Mouse (Mus musculus) liver, embryonic 15.5 days (tissue): ENCODE results near the gene Zbtb42. TPM values are rescaled to one million over a fixed set of nuclear protein-coding genes. Genes with fewer than 3 reads are reported as not detected.
A peak's percentile ranks its signal among the peaks of the same experiment; 100 is the strongest.

ENCODE experiments used
- ATAC-seq: fragments of 200-750 bp; cut with Nextera tagmentation; 2 replicates; pipeline ENCODE4 v1.8.0; 2017; ENCODE audit warnings: moderate number of reproducible peaks, mild to moderate bottlenecking, moderate library complexity; ENCODE audit not compliant: insufficient read depth
- H3K27ac ChIP-seq: fragments of 300-500 bp; sonication (generic); replicated peaks from 2 replicates; pipeline ENCODE4 v1.5.1; 2015; ENCODE audit warnings: mild to moderate bottlenecking, inconsistent platforms
- H3K27me3 ChIP-seq: fragments of 300-500 bp; sonication (generic); 2 replicates; pipeline ENCODE4 v1.6.1; 2015; ENCODE audit warnings: mild to moderate bottlenecking, inconsistent platforms
- H3K36me3 ChIP-seq: fragments of 300-500 bp; sonication (generic); replicated peaks from 2 replicates; pipeline ENCODE4 v1.6.1; 2015; ENCODE audit warnings: moderate library complexity, mild to moderate bottlenecking, inconsistent platforms
- H3K4me1 ChIP-seq: fragments of 300-500 bp; sonication (generic); replicated peaks from 2 replicates; pipeline ENCODE4 v1.6.1; 2015; ENCODE audit warnings: inconsistent platforms
- H3K4me2 ChIP-seq: fragments of 300-500 bp; sonication (generic); 2 replicates; pipeline ENCODE4 v1.6.1; 2015; ENCODE audit warnings: moderate library complexity, mild to moderate bottlenecking, inconsistent platforms
- H3K4me3 ChIP-seq: fragments of 300-500 bp; sonication (generic); replicated peaks from 2 replicates; pipeline ENCODE4 v1.5.1; 2015; ENCODE audit warnings: mild to moderate bottlenecking, inconsistent platforms
- H3K9ac ChIP-seq: fragments of 300-500 bp; sonication (generic); 2 replicates; pipeline ENCODE4 v1.6.1; 2015; ENCODE audit warnings: moderate library complexity, mild to moderate bottlenecking, inconsistent platforms
- H3K9me3 ChIP-seq: fragments of 300-500 bp; sonication (generic); replicated peaks from 2 replicates; pipeline ENCODE4 v1.6.1; 2016; ENCODE audit warnings: inconsistent platforms
- WGBS: fragments of 180-500 bp; shearing (Covaris S2); methylation state at CpG from one replicate; pipeline ENCODE4 v1.1.7; 2015; ENCODE audit warnings: mixed read lengths; ENCODE audit not compliant: insufficient replicate concordance; 5-methylcytosine and 5-hydroxymethylcytosine counted together
- polyA plus RNA-seq: library from polyadenylated mRNA; unstranded; fragments of >200 nt; fragmentation: Nextera tagmentation; extraction: Ambion mirVana; gene quantifications from 2 replicates; pipeline ENCODE4 v1.2.1, GENCODE M21; 2015

Zbtb42 gene
- polyA plus RNA-seq, 1 experiment from 2014 or later, result 1.0 TPM

DNA sequence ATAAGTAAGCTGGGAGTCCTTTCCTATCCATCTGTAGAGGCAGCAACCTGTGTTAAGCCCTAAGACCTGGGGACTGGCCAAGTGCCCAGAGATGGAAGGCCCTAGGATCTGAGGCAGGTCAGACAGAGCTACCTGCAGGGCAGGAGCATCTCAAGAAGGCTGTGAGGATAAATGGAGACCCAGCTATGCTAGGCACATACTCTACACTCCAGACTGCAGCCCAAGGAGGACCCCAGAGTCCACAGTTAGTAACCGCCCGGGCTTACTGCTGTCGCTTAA is 17.4 kb upstream of the Zbtb42 start:
- Histone ChIP-seq H3K4me3 (no peak overlapping the region), H3K9me3 (no peaks in the 10 kb centered on the region), H3K4me2 (no peak overlapping the region), H3K27ac (no peak overlapping the region), H3K9ac (no peak overlapping the region), H3K27me3 (no peaks in the 10 kb centered on the region), H3K36me3 (peaks cover 66% of the 10 kb centered on the region), H3K4me1 (peaks cover 10% of the 10 kb centered on the region)
- ATAC-seq, result no peak
- WGBS, result 79% methylated on average over 3 of the region's 3 CpGs

DNA sequence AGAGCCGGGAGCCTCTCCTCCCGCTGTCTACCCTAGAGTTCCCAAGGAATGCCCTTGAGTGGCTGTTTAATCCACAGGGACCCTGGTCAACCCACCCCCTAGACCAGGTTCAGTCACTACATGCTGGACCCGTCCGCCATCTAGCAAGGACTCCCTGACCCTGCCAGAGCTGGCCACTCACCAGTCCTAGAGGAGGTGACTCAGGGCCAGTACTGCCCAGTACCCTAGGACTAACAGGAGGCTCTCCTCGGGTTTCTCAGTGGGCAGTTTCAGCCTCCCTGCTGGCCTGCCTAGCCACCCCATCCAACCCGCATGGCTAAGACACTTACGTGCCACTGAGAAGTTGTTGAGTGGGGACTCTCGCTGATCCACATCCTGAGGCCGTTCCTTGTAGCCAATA is 16.8 kb upstream of the Zbtb42 start:
- Histone ChIP-seq H3K27ac (no peak overlapping the region), H3K9me3 (no peaks in the 10 kb centered on the region), H3K4me1 (peaks cover 10% of the 10 kb centered on the region), H3K27me3 (no peaks in the 10 kb centered on the region), H3K36me3 (peaks cover 60% of the 10 kb centered on the region), H3K4me3 (no peak overlapping the region), H3K4me2 (no peak overlapping the region), H3K9ac (no peak overlapping the region)
- WGBS, result 77% methylated on average over 9 of the region's 9 CpGs
- ATAC-seq, result no peak

DNA sequence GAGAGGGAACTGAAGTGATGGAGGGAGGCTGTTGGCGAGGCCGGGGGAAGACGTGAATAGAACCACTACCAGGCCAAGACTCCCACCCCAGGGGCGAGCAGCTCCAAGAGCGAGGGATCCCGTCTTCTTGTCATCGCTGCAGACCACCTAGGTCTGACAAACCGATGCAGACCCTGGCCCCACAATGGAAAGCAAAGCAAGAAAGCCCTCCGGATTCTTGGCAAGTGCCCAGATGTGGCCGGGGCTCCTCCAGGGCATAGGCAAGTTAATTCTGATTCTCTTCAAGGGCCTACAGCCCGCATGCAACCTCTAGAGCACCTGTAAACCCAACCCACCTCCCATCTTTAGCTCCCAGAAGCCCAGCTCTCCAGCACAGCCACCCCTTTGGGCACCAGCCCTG is 15.3 kb upstream of the Zbtb42 start:
- Histone ChIP-seq H3K9me3 (no peaks in the 10 kb centered on the region), H3K9ac (no peak overlapping the region), H3K4me3 (no peak overlapping the region), H3K4me1 (peaks cover 15% of the 10 kb centered on the region), H3K36me3 (peaks cover 55% of the 10 kb centered on the region), H3K27me3 (no peaks in the 10 kb centered on the region), H3K27ac (no peak overlapping the region), H3K4me2 (no peak overlapping the region)
- no peak for ATAC-seq
- WGBS, result 78% methylated on average over 11 of the region's 11 CpGs

DNA sequence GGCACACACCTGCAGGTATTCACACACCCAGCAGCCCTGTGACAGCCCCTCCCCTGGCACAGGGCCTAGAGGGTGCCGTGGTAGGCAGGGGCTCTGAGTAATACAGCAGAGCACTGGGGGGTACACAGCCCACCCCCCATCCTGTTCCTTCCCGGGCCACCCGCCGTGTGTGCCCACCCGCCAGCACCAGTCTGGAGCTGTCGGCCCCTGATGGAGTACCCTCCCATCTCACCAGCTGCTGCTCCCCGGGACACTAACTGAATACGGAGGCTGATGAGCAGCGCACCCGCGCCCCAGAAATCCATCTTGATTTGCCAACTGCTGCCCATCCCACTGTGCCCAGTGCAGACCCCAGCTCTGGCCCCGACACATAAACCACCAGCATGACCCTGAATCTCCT is 14.9 kb upstream of the Zbtb42 start:
- Histone ChIP-seq H3K9me3 (no peaks in the 10 kb centered on the region), H3K4me2 (no peak overlapping the region), H3K4me3 (no peak overlapping the region), H3K9ac (no peak overlapping the region), H3K27me3 (no peaks in the 10 kb centered on the region), H3K27ac (no peak overlapping the region), H3K4me1 (peaks cover 20% of the 10 kb centered on the region), H3K36me3 (peaks cover 55% of the 10 kb centered on the region)
- WGBS, result 87% methylated on average over 12 of the region's 12 CpGs
- ATAC-seq, result no peak

DNA sequence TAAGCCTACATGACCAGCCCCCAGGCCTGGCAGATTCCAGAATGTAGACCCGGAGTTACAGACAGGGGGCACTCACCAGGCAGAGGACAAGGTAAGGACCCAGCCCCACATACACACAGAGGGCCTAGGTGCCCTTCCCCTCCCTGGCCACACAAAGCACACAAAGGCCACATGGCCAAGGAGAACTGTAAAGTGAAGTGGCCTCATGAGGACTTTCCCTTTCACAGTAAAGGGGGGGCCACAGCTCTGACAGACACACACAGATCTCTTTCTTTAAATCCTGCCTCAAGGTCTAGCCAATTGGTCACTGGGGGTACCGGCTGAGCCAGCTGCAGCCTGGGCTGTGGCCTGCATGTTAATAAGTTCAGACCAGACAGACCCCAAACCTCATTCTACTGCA is 14.5 kb upstream of the Zbtb42 start:
- H3K4me2 ChIP-seq, result no peak overlapping the region
- H3K4me1 ChIP-seq, result peaks cover 24% of the 10 kb centered on the region
- H3K36me3 ChIP-seq, result peaks cover 55% of the 10 kb centered on the region
- no peak overlapping the region for H3K9ac ChIP-seq
- ATAC-seq, result no peak
- H3K9me3 ChIP-seq, result no peaks in the 10 kb centered on the region
- no peak overlapping the region for H3K27ac ChIP-seq
- no peaks in the 10 kb centered on the region for H3K27me3 ChIP-seq
- 61% methylated on average over 2 of the region's 2 CpGs for WGBS
- no peak overlapping the region for H3K4me3 ChIP-seq

DNA sequence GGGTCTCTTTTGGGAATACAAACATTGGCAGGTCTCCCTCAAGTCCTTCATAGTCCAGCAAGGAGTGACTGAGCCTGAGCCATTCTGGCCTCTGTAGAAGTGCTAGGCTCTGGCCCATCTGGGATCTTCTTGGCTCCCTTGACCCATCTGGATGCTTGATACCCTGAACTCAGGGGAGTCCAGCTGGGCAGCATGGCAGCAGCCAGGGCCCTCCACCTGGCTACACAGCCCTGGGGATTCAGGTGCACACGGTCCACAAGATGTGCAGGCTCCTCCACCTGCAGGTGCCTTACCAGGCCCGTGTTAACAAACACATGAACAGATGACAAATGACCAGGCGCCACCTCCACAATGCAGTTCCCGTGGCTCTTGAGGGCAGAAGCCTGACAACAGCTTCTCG is 14.0 kb upstream of the Zbtb42 start:
- Histone ChIP-seq H3K27ac (no peak overlapping the region), H3K4me1 (peaks cover 26% of the 10 kb centered on the region), H3K9me3 (no peaks in the 10 kb centered on the region), H3K36me3 (peaks cover 54% of the 10 kb centered on the region), H3K9ac (no peak overlapping the region), H3K4me3 (no peak overlapping the region), H3K27me3 (no peaks in the 10 kb centered on the region), H3K4me2 (no peak overlapping the region)
- ATAC-seq, result no peak
- 63% methylated on average over 5 of the region's 5 CpGs for WGBS

DNA sequence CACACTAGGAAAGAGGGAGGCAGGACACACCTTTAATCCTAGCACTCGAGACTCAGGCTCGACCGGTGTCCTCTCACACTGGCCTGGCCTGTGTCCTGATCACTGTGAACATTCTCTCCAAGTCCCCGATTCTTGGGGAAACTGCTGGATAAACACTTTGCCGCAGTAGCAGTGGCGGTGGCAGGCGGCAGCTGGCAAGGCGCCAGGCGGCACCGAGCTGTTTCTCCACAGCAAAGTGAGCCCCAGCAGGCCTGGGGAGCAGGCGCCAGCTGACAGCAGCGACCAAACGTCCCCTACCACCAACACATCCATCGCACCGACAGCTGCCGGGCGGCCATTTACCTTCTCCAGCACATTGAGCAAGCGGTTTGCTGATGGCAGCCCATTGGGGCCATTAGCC is 13.2 kb upstream of the Zbtb42 start:
- no peaks in the 10 kb centered on the region for H3K27me3 ChIP-seq
- no peak overlapping the region for H3K4me3 ChIP-seq
- WGBS, result 74% methylated on average over 18 of the region's 18 CpGs
- H3K9me3 ChIP-seq, result no peaks in the 10 kb centered on the region
- no peak overlapping the region for H3K9ac ChIP-seq
- no peak for ATAC-seq
- H3K4me2 ChIP-seq, result no peak overlapping the region
- H3K27ac ChIP-seq, result no peak overlapping the region
- peaks cover 31% of the 10 kb centered on the region for H3K4me1 ChIP-seq
- H3K36me3 ChIP-seq, result peaks cover 59% of the 10 kb centered on the region

DNA sequence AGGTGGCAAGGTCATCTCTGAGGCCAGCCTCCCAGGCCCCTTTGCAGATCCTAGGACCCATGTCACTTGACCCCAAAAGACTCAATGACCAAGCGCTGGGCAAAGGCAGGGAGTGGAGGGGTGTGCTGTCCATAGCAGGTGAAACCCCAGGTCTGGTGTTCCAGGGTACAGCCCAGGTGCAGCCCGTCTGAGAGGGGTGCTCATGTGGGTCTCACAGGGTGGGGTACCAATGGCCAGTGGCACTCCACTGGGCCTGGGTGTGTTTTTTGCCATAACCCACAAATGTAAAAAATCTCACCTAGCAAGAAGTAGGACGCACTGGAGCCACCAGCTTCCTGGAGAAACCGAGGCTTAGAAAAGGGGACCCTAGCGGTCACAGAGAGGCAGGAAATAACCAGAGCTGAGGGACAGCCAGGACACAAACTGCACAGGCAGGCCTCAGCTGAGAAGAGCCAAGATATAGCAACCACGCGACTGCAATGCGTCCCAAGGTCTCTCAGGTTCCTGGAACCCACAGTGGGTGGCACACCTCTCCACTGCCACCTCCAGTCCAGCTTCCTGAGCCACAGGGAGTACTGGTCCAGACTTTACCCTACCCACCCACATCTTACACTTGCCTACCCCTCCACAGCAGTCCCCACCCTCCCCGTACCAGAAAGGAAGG is 12.6 kb upstream of the Zbtb42 start:
- 74% methylated on average over 9 of the region's 9 CpGs for WGBS
- Histone ChIP-seq H3K4me3 (no peak overlapping the region), H3K4me1 (peaks cover 36% of the 10 kb centered on the region), H3K27ac (no peak overlapping the region), H3K9me3 (no peaks in the 10 kb centered on the region), H3K9ac (no peak overlapping the region), H3K36me3 (peaks cover 59% of the 10 kb centered on the region), H3K4me2 (no peak overlapping the region), H3K27me3 (no peaks in the 10 kb centered on the region)
- ATAC-seq, result no peak

DNA sequence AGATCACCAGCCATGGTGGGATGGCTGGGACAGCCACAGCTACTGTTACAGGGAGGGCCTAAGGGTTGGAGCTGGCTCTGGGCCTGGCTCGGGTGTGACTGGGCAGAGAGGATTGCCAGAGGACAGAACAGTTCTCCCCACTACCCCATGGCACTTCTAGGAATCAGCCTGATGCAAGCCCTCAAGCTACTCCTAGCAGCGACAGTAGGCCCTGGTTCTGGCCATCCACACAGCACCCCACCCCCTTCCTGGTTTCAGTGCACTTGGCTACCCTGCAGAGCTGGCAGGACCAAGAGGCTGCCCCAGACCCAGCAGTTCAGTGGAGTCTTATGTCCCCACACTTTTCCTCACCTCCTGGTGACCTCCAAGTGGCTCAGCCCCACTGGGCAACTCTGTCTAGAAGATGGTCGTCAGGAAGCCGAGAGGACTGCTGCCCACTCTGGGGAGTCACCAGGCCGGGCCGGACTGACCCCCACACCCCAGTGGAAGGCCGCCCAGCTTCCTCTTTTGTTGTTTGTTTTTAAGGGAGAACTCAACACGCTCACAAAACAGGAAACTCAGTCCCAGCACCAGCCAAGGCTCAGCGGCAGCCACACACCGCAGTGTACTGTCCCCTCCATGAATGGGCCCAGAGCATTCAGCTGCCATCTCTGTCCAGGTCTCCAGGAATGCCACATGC is 10.9 kb upstream of the Zbtb42 start:
- Histone ChIP-seq H3K27ac (0 out of 2 replicates have a peak overlapping the region, but pooled peaks have one; percentile 9), H3K4me3 (no peak overlapping the region), H3K9me3 (no peaks in the 10 kb centered on the region), H3K4me2 (no peak overlapping the region), H3K9ac (no peak overlapping the region), H3K27me3 (no peaks in the 10 kb centered on the region), H3K4me1 (peaks cover 50% of the 10 kb centered on the region), H3K36me3 (peaks cover 46% of the 10 kb centered on the region)
- no peak for ATAC-seq
- WGBS, result 55% methylated on average over 10 of the region's 10 CpGs

DNA sequence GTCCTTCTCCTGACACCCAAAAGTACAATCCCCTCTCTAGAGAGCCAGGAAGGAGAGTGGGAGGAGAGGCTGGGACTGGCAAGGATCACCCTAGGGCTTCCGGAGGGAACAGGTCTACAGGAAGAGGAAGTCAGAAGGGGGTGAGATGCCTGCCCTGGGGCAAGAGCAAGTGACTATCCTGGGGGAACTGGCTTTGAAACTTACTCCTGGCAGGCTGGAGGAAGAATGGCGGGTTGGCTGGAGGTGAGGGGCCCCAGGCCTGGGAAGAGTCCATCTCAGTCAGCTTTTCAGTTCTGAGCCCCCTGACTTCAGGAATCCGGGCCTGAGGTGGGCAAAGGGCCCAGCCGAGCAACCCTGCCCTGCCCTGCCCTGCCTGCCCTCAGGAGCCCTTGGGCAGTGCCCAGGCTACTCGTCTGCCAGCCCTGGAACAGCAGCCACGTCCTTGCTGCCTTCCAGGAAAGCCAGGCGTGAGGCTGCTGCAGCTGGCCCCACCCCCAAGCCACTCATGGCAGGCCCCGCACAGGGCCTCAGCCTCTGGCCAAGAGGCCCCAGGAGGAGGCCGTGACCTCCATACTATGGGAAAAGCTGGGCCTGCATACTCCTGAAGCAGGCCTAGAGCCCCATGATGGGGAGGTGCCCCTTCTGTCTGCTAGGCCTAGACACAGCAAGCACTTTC is 7.8 kb upstream of the Zbtb42 start:
- Histone ChIP-seq H3K9ac (no peak overlapping the region), H3K27me3 (peaks cover 7% of the 10 kb centered on the region), H3K27ac (peak overlapping the region; percentile 9; the same call in 1 of the 2 replicates), H3K4me3 (no peak overlapping the region), H3K36me3 (peaks cover 39% of the 10 kb centered on the region), H3K4me2 (no peak overlapping the region), H3K4me1 (peaks cover 71% of the 10 kb centered on the region), H3K9me3 (no peaks in the 10 kb centered on the region)
- ATAC-seq, result no peak
- 52% methylated on average over 9 of the region's 9 CpGs for WGBS

DNA sequence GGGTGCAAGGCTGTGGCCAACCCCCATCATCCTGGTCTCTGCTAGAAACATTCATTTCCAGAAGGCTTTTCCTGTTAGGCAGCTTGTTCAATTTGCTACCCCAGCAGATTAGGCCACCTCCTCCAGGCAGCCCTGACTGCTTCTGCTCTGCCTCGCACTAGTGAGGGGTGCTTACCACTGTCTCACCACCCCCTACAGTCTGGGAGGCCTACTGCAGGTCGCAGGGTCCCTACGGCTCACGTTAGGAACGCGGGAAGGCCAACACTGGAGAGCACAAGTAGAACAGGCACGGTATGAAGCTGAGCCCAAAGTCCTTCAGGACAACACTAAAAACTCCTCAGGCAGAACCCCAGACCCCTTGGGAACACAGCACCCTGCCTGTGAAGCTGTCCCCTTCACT is 6.7 kb upstream of the Zbtb42 start:
- H3K27ac ChIP-seq, result no peak overlapping the region
- H3K4me1 ChIP-seq, result peaks cover 69% of the 10 kb centered on the region
- ATAC-seq, result no peak
- no peaks in the 10 kb centered on the region for H3K9me3 ChIP-seq
- H3K4me2 ChIP-seq, result peak overlapping the region; percentile 96
- WGBS, result 79% methylated on average over 7 of the region's 7 CpGs
- no peak overlapping the region for H3K4me3 ChIP-seq
- peaks cover 39% of the 10 kb centered on the region for H3K36me3 ChIP-seq
- H3K27me3 ChIP-seq, result peaks cover 17% of the 10 kb centered on the region
- no peak overlapping the region for H3K9ac ChIP-seq
